Mouse (Mus musculus): ENCODE measurements at regions not wholly inside any gene's neighbourhood (a gene's known extent, or its start where the extent isn't known, plus 50 kb on each side); places are given as distances from the start of the nearest gene placed in this dataset.

DNA sequence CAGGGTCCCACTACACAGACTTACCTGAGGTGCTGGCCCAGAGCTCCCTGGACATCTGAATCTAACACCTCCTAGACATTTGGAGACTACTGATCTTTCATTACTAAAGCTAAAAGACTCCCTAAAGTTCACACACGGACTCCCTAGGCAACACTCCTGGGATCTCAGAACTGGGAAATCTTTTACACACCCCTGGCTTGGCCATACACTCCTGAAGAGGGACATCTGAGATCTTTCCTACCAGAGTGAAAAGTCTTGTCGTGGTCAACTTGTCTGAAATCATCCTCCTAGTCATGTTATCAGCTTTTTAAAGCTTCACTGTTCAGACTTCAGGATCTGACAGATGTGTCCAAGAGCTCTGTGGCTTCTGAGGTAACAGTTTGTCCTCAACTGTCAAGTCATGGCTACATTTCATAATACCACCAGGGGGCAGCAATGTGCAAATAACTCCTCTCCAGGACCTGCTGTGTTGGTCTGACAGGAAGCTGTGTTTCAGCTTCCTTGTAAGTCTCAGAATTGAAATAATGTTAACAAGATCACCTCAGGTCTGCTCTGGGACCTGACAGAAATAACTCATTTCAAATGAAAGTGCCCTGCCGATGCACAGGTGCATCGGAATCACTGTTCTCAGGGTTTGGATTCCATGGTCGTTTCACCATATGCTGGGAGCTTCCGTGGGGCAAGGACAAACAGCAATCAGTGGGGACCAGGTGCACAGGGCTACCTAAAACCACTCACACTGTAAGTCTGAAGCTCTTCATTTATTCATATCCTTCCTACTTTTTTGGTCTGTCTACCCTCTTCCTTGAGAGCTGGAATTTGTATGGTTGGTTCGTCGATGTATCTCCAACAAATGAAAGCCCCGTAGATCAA lies 92.3 kb upstream of the C1qtnf7 start:
- peak; percentile 85 for DNase-seq (ENCODE audit: low spot score)

DNA sequence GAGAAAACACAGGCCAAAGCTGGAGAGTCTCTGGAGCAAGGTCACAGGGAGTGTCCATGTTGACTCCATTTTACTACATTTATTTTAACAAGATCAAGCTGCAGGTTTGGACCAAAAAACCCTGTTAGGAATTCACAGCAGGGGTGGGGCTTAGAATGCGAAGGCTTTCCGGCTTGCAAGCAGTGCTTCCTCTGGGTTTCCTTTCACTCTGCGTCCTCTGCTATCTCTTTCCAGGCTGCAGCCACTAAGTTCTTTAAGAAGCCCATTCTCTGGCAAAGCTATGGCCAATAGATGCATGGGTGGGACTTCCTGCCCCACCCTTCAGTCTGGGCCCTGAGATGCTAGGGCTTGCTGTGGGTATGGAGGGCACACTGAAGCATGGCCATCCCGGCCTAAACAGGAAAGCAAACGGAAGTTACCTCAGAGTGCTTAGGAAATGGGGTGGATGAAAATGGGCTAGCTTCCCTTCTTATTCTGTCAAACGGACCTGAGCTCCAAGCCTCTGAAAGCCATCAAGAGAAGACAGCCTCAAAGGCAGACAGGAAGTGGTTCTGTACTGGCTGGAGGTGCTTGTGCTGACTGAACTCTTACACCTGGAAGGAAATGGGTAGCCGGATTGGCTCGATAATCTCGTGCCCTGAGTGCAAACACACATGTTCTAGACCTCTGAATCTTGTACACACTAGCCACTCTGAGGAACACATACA lies 90.6 kb upstream of the C1qtnf7 start:
- no peak for DNase-seq (ENCODE audit: low spot score)

DNA sequence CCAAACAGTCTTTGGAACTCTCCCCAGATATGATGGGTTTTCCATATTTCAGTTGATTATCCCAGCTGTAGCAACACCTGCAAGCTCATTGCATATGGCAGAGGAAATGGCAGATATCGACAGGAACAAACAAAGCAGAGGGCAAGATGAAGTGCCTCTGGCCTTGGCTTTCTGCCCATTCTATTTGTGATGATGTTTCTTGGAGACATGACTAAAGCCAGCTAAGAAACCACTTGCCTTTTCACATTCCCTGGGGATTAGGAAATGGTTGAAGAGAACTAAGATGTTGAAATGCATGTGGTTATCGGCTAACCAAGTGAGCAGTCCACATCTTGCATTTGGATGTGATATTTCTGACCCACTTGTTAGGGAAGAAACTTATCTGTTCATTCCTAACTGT lies 82.0 kb upstream of the C1qtnf7 start:
- DNase-seq (ENCODE audit: low spot score) = peak; percentile 76

DNA sequence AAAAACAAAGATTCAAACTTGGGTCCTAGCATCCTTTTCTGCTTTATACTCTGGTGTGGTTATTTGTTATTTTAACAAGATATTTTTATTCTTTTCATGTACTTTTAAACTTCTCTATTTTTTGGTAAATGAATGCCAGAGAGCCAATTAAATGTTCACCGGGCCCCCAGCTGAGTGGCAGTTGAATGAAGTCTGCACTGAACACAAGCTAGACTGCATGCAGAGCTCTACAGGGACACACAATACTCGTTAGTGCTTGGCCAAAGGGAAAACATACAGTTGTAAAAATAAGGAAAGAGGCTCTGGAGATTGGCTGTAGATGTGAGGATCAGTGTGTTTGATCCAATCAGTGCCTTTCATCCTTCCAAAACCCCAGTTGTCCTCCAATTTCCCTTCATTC lies 76.1 kb upstream of the C1qtnf7 start:
- no peak for DNase-seq (ENCODE audit: low spot score)

DNA sequence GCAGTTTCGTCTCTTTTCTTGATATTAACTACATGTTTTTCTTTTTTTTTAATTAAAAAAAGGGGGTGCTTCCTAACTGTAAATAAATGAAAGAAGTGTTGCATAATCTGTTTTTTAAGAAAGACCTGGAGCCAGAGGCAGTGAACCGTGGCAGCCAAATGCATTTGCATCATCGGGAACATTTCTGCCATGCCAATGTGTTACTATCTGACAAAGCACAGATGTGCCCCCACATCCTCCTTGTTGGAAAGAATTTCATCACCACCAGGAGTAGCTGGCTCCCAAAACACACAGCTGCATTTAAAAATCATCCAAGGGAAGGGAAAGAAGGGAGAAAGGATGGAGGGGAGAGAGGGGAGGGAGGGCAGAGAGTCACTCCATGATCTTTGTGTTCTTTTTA lies 74.0 kb upstream of the C1qtnf7 start:
- DNase-seq (ENCODE audit: low spot score) = peak; percentile 72

DNA sequence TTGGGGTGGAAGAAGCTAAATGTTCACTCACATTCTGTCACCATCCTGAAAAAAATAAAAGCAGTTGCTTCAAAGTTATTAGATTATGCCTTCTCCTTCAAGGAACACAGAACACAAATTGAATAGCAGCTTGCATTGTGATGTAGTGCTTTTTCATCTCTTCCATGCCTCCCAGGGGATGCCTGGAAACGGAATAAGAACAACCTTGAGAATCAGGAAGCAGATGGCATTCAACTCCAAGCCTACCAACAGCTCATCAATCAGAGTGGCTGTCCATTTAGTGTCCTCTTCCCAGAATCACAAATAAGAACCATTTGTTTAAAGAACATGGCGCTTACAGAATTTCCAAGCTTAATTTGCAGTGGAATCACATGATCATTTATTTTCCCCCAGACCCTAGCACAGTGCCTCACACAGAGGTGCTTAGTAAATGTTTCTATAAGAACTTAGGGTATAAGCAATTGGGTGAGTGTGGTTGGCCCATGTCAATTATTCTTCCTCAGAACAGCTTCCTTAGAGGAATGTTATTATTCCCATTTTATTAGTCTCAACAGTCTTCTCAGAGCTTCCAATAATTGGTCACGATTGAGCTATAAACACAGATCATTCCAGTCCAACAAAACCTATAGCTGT lies 70.6 kb upstream of the C1qtnf7 start:
- DNase-seq (ENCODE audit: low spot score) = peak; percentile 64

DNA sequence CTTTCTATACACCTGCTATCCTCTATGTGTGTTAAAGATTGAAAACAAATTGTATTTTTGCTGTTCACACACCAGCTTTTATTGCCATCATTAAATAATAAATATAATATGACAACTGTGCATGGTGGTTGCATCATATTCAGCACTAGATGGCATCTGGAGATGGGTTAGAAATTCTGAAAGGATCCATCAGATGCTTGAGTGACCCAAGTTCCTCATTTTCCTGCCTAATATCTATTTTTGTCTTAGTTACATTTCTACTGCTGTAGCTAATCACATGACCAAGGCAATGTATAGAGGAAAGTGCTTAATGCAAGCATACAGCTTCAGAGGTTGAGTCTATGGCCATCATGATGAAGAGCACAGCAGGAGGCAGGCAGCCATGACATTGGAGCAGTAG lies 69.7 kb upstream of the C1qtnf7 start:
- DNase-seq (ENCODE audit: low spot score) = no peak

DNA sequence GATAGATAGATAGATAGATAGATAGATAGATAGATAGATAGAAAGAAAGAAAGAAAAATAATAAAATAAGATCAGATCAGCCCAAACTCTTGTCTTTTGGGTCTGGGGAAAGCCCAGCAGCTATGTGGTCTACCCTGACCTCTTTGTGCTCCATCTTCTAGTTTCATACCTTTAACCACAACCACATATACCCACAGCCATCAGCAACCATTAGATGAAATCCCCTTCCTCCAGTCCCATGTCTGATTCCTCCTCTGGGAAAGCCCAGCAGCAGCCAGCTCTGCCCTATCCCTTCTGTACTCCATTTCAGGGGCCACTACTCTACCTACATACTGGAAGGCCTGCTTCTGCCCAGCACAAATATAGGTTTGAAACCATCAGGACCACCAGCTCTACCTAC lies 69.0 kb upstream of the C1qtnf7 start:
- DNase-seq (ENCODE audit: low spot score) = no peak

DNA sequence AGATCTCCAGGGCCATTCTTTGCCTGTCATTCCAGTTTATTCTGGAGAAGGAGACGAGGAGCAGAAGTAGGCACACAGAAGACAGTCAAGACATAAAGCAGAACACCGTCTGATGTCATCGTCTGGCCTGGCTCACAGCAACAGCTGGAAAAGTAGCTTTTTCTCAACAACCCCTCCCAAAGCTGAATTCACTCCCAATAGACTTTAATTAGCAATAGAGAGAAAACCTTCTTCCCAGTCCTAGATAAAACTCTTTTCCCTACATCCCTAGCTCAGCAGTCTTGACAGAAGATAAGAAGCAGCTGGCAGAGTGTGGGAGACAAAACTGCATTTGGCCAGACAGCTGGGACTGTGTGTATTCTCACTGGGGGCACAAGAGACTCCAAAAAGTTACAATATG lies 59.3 kb upstream of the C1qtnf7 start:
- peak; percentile 92 for DNase-seq (ENCODE audit: low spot score)

DNA sequence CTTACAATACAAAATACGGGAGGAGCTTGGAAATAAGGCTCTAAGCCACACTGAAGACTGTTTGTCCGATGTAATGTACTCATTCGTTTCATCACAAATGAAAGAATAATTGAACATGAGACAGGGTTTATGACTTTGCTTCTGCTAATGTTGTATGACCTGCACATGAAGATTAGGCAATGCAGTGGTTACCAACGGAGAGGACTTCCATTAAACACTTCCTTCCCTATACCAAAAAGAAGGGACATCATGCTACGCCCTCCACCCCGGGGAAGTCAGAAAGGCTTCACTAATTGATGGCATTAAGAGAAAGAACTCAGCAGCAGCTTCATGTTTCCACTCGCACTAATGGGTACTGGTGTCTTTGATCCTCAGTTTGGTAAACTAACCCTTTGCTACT lies 57.6 kb upstream of the C1qtnf7 start:
- DNase-seq (ENCODE audit: low spot score) = no peak

DNA sequence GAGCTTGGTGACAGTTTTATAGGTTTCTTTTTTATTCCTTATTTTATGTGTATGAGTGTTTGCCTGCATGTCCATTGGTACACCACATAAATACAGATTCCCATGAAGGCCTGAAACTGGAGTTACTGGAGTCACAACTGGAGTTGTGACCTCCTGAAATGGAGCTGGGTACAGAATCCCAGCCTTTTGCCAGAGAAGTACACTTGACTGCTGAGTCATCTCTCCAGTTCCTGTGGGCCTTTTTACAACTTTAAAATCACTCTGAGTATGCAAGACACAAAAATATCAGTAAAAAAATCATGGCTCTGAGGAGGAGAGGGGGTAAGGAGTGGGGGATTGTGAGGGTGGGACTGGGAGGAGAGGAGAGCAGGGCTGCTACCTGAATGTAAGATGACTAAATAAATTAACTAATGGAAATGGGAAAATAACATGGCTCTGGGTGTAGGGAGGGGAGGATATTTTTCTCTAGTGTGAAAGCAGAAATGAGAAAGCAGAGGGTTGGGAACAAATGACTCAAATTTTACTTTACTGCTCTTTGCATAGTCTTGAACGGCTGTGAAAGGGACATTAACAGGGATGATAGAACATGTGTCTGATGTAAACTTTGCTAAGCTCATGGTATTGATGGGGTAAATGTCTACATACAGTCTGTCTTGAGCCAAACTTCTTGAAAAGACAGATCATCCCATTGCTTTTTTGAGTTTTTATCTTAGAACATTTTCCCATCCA lies 53.2 kb upstream of the C1qtnf7 start:
- no peak for DNase-seq (ENCODE audit: low spot score)
